Mouse (Mus musculus) cortical plate, adult 2 months (tissue): ENCODE measurements around the gene Irf3.

Experiments
- CTCF ChIP-seq: fragments of 200-500 bp; IDR thresholded peaks from 2 replicates; pipeline ENCODE4 v1.5.1; 2011; ENCODE audit warnings: mild to moderate bottlenecking, control low read depth, low read length; ENCODE audit not compliant: insufficient read depth; ENCODE audit errors: extremely low read depth
- POLR2A ChIP-seq: fragments of 200-500 bp; IDR thresholded peaks from 2 replicates; pipeline ENCODE4 v1.6.1; 2011; ENCODE audit warnings: mild to moderate bottlenecking, low read length, control low read depth; ENCODE audit not compliant: insufficient read depth; ENCODE audit errors: extremely low read depth

DNA sequence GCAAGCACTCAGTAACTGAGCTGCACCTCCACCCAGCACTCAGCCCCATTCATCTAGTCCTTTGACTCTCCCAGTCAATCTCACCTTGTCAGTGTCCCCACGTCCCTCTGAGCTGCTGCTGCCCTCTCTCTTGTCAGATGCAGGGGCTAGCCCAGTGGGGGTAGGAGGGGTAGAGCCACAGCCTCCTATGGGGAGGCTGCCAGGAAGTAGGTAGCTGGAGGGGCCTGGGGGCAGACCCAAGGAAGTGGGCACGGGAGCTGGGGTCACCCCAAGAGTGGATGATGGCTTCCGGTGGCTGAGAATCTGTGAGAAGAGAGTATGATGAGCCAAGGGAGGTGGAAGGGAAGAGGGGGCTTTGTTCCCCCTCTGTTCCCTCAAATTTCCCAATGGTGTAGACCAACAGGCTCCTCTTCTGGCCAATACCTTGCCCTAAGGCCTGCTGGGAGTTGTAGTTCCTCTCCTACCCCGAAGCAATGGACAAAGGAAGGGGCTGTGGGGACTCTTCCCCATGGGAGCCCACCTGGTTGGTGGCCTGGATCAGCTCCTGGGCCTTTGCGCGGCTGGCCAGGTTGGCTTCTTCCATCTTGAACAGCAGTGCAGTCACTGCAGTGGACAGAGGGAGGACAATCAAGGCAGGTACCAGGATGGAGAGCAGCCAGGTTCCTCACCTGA lies 8.0 kb downstream of the Irf3 start:
- TF ChIP-seq POLR2A (no peak), CTCF (no peak)
